Mouse (Mus musculus): Measurements from ENCODE around the gene Tenm4.

- TF ChIP-seq POLR2A (IDR thresholded peaks at IDR 0.05; ENCODE audit: borderline replicate concordance, insufficient read depth, low read length) = no peak
- no peak for TF ChIP-seq CTCF (IDR thresholded peaks at IDR 0.05; ENCODE audit: borderline replicate concordance, insufficient read depth, low read depth, low read length)
These were observed 480.7 kb downstream of the Tenm4 start for GRCm38 (mm10) chr7:96651626-96652341.
